27 mouse cellular contexts compared by ENCODE assay signal in genomic region chr2:102105454-102105853, GRCm38 (mm10).
A peak's percentile ranks its signal among the peaks of the same experiment; 100 is the strongest.
DNase-seq lines count a peak whose midpoint lies in the region; ATAC-seq lines count a peak whose summit lies in the region.
"Had no signal": no experiment of that assay in that cellular context is flagged by ENCODE, and none has a peak within 500 bp of the region (broad histone marks: within the 10 kb centered on the region; RNA-seq: fewer than 3 reads in every experiment).

No protein-coding gene starts in this region.

- WGBS in lung, embryonic 16.5 days = 64% methylated on average over 2 of the region's 2 CpGs
- 82% methylated on average over 2 of the region's 2 CpGs for WGBS in heart, embryonic 11.5 days (ENCODE audit: insufficient replicate concordance)

- peak overlapping the region; percentile 45 for H3K27ac ChIP-seq in lung, embryonic 16.5 days (ENCODE audit: low read length)
- H3K27ac ChIP-seq in heart, embryonic 11.5 days (ENCODE audit: low read depth, low read length) = no peak overlapping the region
- H3K27ac ChIP-seq: forebrain, embryonic 10.5 days; forebrain, embryonic 13.5 days; heart, adult 2 months; heart, embryonic 15.5 days; hindbrain, embryonic 10.5 days; hindbrain, embryonic 13.5 days had no signal

- H3K9me3 ChIP-seq in lung, embryonic 16.5 days (ENCODE audit: control insufficient read depth, low read length) = no peaks in the 10 kb centered on the region
- H3K9me3 ChIP-seq in heart, embryonic 11.5 days (replicated peaks; ENCODE audit: control insufficient read depth, low read length) = no peaks in the 10 kb centered on the region
- H3K9me3 ChIP-seq: forebrain, embryonic 10.5 days; forebrain, embryonic 13.5 days; G1E; heart, embryonic 12.5 days; heart, embryonic 15.5 days; hindbrain, embryonic 10.5 days; hindbrain, embryonic 13.5 days had no signal

- no peak overlapping the region for H3K4me2 ChIP-seq in lung, embryonic 16.5 days (ENCODE audit: low read depth, low read length)
- no peak overlapping the region for H3K4me2 ChIP-seq in heart, embryonic 11.5 days
- H3K4me2 ChIP-seq: forebrain, embryonic 13.5 days; heart, embryonic 12.5 days; heart, embryonic 15.5 days; hindbrain, embryonic 13.5 days had no signal

- no peaks in the 10 kb centered on the region for H3K36me3 ChIP-seq in lung, embryonic 16.5 days (ENCODE audit: control insufficient read depth, insufficient read depth, low read length)
- H3K36me3 ChIP-seq in heart, embryonic 11.5 days (ENCODE audit: control insufficient read depth, insufficient read depth, low read length) = no peaks in the 10 kb centered on the region
- H3K36me3 ChIP-seq: G1E; heart, embryonic 12.5 days; heart, embryonic 15.5 days had no signal

- no peaks in the 10 kb centered on the region for H3K27me3 ChIP-seq in lung, embryonic 16.5 days (ENCODE audit: control insufficient read depth, insufficient read depth, low read depth, low read length)
- H3K27me3 ChIP-seq in heart, embryonic 11.5 days (ENCODE audit: control insufficient read depth, insufficient read depth, low read length) = no peaks in the 10 kb centered on the region
- H3K27me3 ChIP-seq: CH12.LX; forebrain, embryonic 13.5 days; heart, embryonic 12.5 days; heart, embryonic 15.5 days; hindbrain, embryonic 13.5 days; Patski had no signal

- H3K4me1 ChIP-seq in lung, embryonic 16.5 days (replicated peaks; ENCODE audit: control insufficient read depth, insufficient read depth, low read length) = peaks cover 24% of the 10 kb centered on the region
- peaks cover 14% of the 10 kb centered on the region for H3K4me1 ChIP-seq in heart, embryonic 11.5 days (ENCODE audit: control insufficient read depth, insufficient read depth, low read length)
- H3K4me1 ChIP-seq: hindbrain, embryonic 10.5 days had no signal

- DNase-seq in lung, adult 18-20 months = peak; percentile 64 to 76
- no peak for DNase-seq in lung, postnatal 14 days
- peak; percentile 74 for DNase-seq in lung, postnatal 25 days (ENCODE audit: low spot score)
- DNase-seq in right cerebral cortex, postnatal 25 days = no peak
- no peak for DNase-seq in left cerebral cortex, adult 8-10 months (ENCODE audit: low spot score in 2 of 2)
- DNase-seq: adrenal gland, postnatal 10 days; adrenal gland, postnatal 36 days; B cell, adult 2 months; cerebellum, adult 9-10 months; cerebellum, postnatal 14 days; gastrocnemius, postnatal 10 days; gastrocnemius, postnatal 36 days; heart, adult 2 months; heart, postnatal 10 days; heart, postnatal 36 days had no signal

- ATAC-seq in lung, embryonic 16.5 days (ENCODE audit: low read depth) = peak; percentile 57
- no peak for ATAC-seq in heart, embryonic 11.5 days (replicated peaks; ENCODE audit: insufficient number of reproducible peaks, low FRiP score, low TSS enrichment)
- ATAC-seq: forebrain, embryonic 13.5 days; forebrain, embryonic 16.5 days; Patski had no signal

- H3K4me3 ChIP-seq in lung, embryonic 16.5 days (ENCODE audit: low read length) = no peak overlapping the region
- H3K4me3 ChIP-seq in heart, embryonic 11.5 days (ENCODE audit: low read depth, low read length) = no peak overlapping the region
- H3K4me3 ChIP-seq: forebrain, embryonic 10.5 days; forebrain, embryonic 13.5 days; heart, adult 2 months; heart, embryonic 12.5 days; heart, embryonic 15.5 days; hindbrain, embryonic 10.5 days; hindbrain, embryonic 13.5 days had no signal

- no peak overlapping the region for H3K9ac ChIP-seq in lung, embryonic 16.5 days (ENCODE audit: low read length)
- no peak overlapping the region for H3K9ac ChIP-seq in heart, embryonic 11.5 days (ENCODE audit: low read depth, low read length)
- H3K9ac ChIP-seq: forebrain, embryonic 13.5 days; heart, embryonic 12.5 days; heart, embryonic 15.5 days; hindbrain, embryonic 13.5 days had no signal

Comparison
In these comparisons a context has a peak if more than half of its experiments do, and no peak if none do; other contexts are left out.
1. DNase-seq: peak in lung, adult 18-20 months (2 of 2) and lung, postnatal 25 days (single experiment); none in lung, postnatal 14 days (single experiment), right cerebral cortex, postnatal 25 days (single experiment) and left cerebral cortex, adult 8-10 months (0 of 2).